Mouse (Mus musculus) neural tube, embryonic 11.5 days (tissue): Measurements from ENCODE around the gene Rdh16f2. TPM values are rescaled to one million over a fixed set of nuclear protein-coding genes. Genes with fewer than 3 reads are reported as not detected.
"Not testable (repeated sequence)": the region's sequence is repeated elsewhere in the genome, so short reads cannot be mapped to it uniquely, and the experiment has no call there.

Experiments used
- ATAC-seq: fragments of 200-750 bp; cut with Nextera tagmentation; 2 replicates; pipeline ENCODE4 v1.8.0; 2017; ENCODE audit warnings: moderate number of reproducible peaks, mild to moderate bottlenecking, moderate TSS enrichment, moderate library complexity; ENCODE audit not compliant: insufficient read depth, low FRiP score, low TSS enrichment
- DNase-seq: peaks from one replicate; pipeline ENCODE4 v3.0.0-alpha.2; 2015; ENCODE audit warnings: low spot score
- H3K27ac ChIP-seq: fragments of 300-500 bp; sonication (generic); 2 replicates; pipeline ENCODE4 v1.5.1; 2014; ENCODE audit warnings: low read depth, mild to moderate bottlenecking, low read length
- H3K27me3 ChIP-seq: fragments of 300-500 bp; sonication (generic); 2 replicates; pipeline ENCODE4 v1.6.1; 2014; ENCODE audit warnings: mild to moderate bottlenecking, low read length, mixed read lengths; ENCODE audit not compliant: control insufficient read depth, insufficient read depth
- H3K36me3 ChIP-seq: fragments of 300-500 bp; sonication (generic); 2 replicates; pipeline ENCODE4 v1.6.1; 2014; ENCODE audit warnings: mild to moderate bottlenecking, low read length, moderate library complexity, mixed read lengths; ENCODE audit not compliant: control insufficient read depth, insufficient read depth
- H3K4me1 ChIP-seq: fragments of 300-500 bp; sonication (generic); 2 replicates; pipeline ENCODE4 v1.6.1; 2014; ENCODE audit warnings: low read length, mixed read lengths; ENCODE audit not compliant: control insufficient read depth, insufficient read depth
- H3K4me2 ChIP-seq: fragments of 300-500 bp; sonication (generic); 2 replicates; pipeline ENCODE4 v1.6.1; 2014; ENCODE audit warnings: low read depth, mild to moderate bottlenecking, moderate library complexity
- H3K4me3 ChIP-seq: fragments of 300-500 bp; sonication (generic); 2 replicates; pipeline ENCODE4 v1.5.1; 2014; ENCODE audit warnings: low read depth, low read length
- H3K9ac ChIP-seq: fragments of 300-500 bp; sonication (generic); 2 replicates; pipeline ENCODE4 v1.6.1; 2014; ENCODE audit warnings: mild to moderate bottlenecking, low read length
- H3K9me3 ChIP-seq: fragments of 300-500 bp; sonication (generic); 2 replicates; pipeline ENCODE4 v1.6.1; 2016; ENCODE audit warnings: low read length; ENCODE audit not compliant: control insufficient read depth
- WGBS: fragments of 180-500 bp; shearing (Covaris S2); extraction: QIAGEN DNeasy Blood & Tissue Kit; methylation state at CpG from one replicate; pipeline ENCODE4 v1.1.7; 2014; 5-methylcytosine and 5-hydroxymethylcytosine counted together
- polyA plus RNA-seq: library from polyadenylated mRNA; unstranded; fragments of >200 nt; fragmentation: Nextera tagmentation; extraction: Ambion mirVana; gene quantifications from 2 replicates; pipeline ENCODE4 v1.2.1, GENCODE M21; 2014

Gene Rdh16f2
- polyA plus RNA-seq, 1 experiment from 2014 or later, result not detected

GRCm38 (mm10) chr10:127879155-127879688 lies 12.9 kb downstream of the Rdh16f2 start:
- 87% methylated on average over 3 of the region's 3 CpGs for WGBS
- Histone ChIP-seq H3K4me3 (no peak overlapping the region), H3K4me1 (no peaks in the 10 kb centered on the region), H3K9me3 (no peaks in the 10 kb centered on the region), H3K27ac (no peak overlapping the region), H3K36me3 (no peaks in the 10 kb centered on the region), H3K27me3 (no peaks in the 10 kb centered on the region), H3K9ac (no peak overlapping the region), H3K4me2 (no peak overlapping the region)
- no peak for ATAC-seq
- DNase-seq, result no peak

- no peak for ATAC-seq
Measured at GRCm38 (mm10) chr10:127881041-127881440, 14.8 kb downstream of the Rdh16f2 start.

GRCm38 (mm10) chr10:127886551-127886950 lies 20.3 kb downstream of the Rdh16f2 start:
- H3K9ac ChIP-seq, result no peak overlapping the region
- H3K4me1 ChIP-seq, result no peaks in the 10 kb centered on the region
- H3K36me3 ChIP-seq, result no peaks in the 10 kb centered on the region
- H3K27ac ChIP-seq, result no peak overlapping the region
- H3K27me3 ChIP-seq, result no peaks in the 10 kb centered on the region
- no peaks in the 10 kb centered on the region for H3K9me3 ChIP-seq
- no peak overlapping the region for H3K4me2 ChIP-seq
- H3K4me3 ChIP-seq, result no peak overlapping the region
- WGBS, result 54% methylated on average over 1 of the region's 1 CpGs
- no peak for DNase-seq
- no peak for ATAC-seq

More at GRCm38 (mm10) chr10:127881041-127881440, 14.8 kb downstream of the Rdh16f2 start:
- Histone ChIP-seq H3K36me3 (no peaks in the 10 kb centered on the region), H3K27ac (no peak overlapping the region), H3K4me3 (no peak overlapping the region), H3K4me1 (no peaks in the 10 kb centered on the region), H3K9me3 (no peaks in the 10 kb centered on the region), H3K4me2 (no peak overlapping the region), H3K27me3 (no peaks in the 10 kb centered on the region), H3K9ac (no peak overlapping the region)
- WGBS, result 90% methylated on average over 4 of the region's 4 CpGs
- DNase-seq, result no peak

- no peak for DNase-seq
- Histone ChIP-seq H3K27ac (no peak overlapping the region), H3K4me1 (no peaks in the 10 kb centered on the region), H3K36me3 (no peaks in the 10 kb centered on the region), H3K27me3 (no peaks in the 10 kb centered on the region), H3K4me2 (no peak overlapping the region), H3K4me3 (no peak overlapping the region), H3K9ac (no peak overlapping the region), H3K9me3 (no peaks in the 10 kb centered on the region)
- no peak for ATAC-seq
- 80% methylated on average over 4 of the region's 4 CpGs for WGBS
Measured at GRCm38 (mm10) chr10:127886971-127887370, 20.7 kb downstream of the Rdh16f2 start.

GRCm38 (mm10) chr10:127888605-127889004 lies 22.3 kb downstream of the Rdh16f2 start, which contains the start of gene Rdh7:
Gene Rdh7 (minus strand): TSS chr10:127888817.
- Histone ChIP-seq H3K9me3 (no peaks in the 10 kb centered on the region), H3K27ac (no peak within 1 kb of the TSS), H3K27me3 (no peaks in the 10 kb centered on the region), H3K4me1 (no peaks in the 10 kb centered on the region), H3K4me3 (no peak within 1 kb of the TSS), H3K9ac (no peak within 1 kb of the TSS), H3K4me2 (no peak within 1 kb of the TSS), H3K36me3 (no peaks in the 10 kb centered on the region)
- ATAC-seq, result no peak
- DNase-seq, result no peak

GRCm38 (mm10) chr10:127891481-127891880 lies 25.2 kb downstream of the Rdh16f2 start:
- Histone ChIP-seq H3K4me3 (no peak overlapping the region), H3K27ac (no peak overlapping the region), H3K4me2 (no peak overlapping the region), H3K4me1 (no peaks in the 10 kb centered on the region), H3K9me3 (no peaks in the 10 kb centered on the region), H3K27me3 (no peaks in the 10 kb centered on the region), H3K9ac (no peak overlapping the region), H3K36me3 (no peaks in the 10 kb centered on the region)
- DNase-seq (no peak), ATAC-seq (no peak)
- 84% methylated on average over 1 of the region's 1 CpGs for WGBS

- not testable (repeated sequence) for H3K9me3 ChIP-seq, H3K4me3 ChIP-seq, H3K36me3 ChIP-seq, H3K4me1 ChIP-seq, DNase-seq, H3K4me2 ChIP-seq, H3K27ac ChIP-seq, H3K9ac ChIP-seq, ATAC-seq, H3K27me3 ChIP-seq
- 67% methylated on average over 5 of the region's 5 CpGs for WGBS
Measured at GRCm38 (mm10) chr10:127893163-127894022, 27.1 kb downstream of the Rdh16f2 start.

GRCm38 (mm10) chr10:127896705-127897104 lies 30.4 kb downstream of the Rdh16f2 start:
- Histone ChIP-seq H3K4me1 (no peaks in the 10 kb centered on the region), H3K27me3 (no peaks in the 10 kb centered on the region), H3K4me3 (no peak overlapping the region), H3K9me3 (no peaks in the 10 kb centered on the region), H3K27ac (no peak overlapping the region), H3K36me3 (no peaks in the 10 kb centered on the region), H3K9ac (no peak overlapping the region), H3K4me2 (no peak overlapping the region)
- WGBS, result 80% methylated on average over 5 of the region's 5 CpGs
- DNase-seq (no peak), ATAC-seq (no peak)

- Histone ChIP-seq H3K27ac (no peak overlapping the region), H3K27me3 (no peaks in the 10 kb centered on the region), H3K4me1 (no peaks in the 10 kb centered on the region), H3K4me3 (no peak overlapping the region), H3K9ac (no peak overlapping the region), H3K4me2 (no peak overlapping the region), H3K9me3 (no peaks in the 10 kb centered on the region), H3K36me3 (no peaks in the 10 kb centered on the region)
- ATAC-seq (no peak), DNase-seq (no peak)
- WGBS, result 88% methylated on average over 3 of the region's 3 CpGs
Measured at GRCm38 (mm10) chr10:127897506-127897905, 31.2 kb downstream of the Rdh16f2 start.
